ENCODE assay signal across 21 mouse cellular contexts in the genomic region with DNA sequence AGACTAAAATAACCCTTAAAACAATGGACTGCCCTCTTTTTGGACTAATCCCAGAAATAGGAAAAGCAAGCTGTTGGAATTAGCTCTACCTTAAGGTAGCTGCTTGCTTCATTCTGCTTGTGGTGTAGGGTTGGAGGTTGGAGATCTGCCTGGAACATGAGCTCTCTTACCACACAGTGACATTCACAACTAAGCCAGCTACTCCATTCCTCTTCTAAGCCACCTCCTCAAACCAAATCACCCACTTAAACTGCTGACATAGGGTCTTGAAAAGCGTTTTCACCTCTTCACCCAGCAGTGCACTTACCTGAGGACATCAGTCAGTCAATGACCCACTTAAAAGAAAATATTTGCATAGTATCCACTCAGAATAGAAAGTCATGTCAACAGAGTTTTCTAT.
DNase-seq lines count a peak whose midpoint lies in the region; ATAC-seq lines count a peak whose summit lies in the region.
"Had no signal": no experiment of that assay in that cellular context is flagged by ENCODE, and none has a peak within 500 bp of the region (broad histone marks: within the 10 kb centered on the region; RNA-seq: fewer than 3 reads in every experiment).

No protein-coding gene starts in this region.

- no peak overlapping the region for H3K9ac ChIP-seq in lung, embryonic 16.5 days (ENCODE audit: low read length)
- H3K9ac ChIP-seq in liver, embryonic 12.5 days, result no peak overlapping the region
- no peak overlapping the region for H3K9ac ChIP-seq in forebrain, embryonic 12.5 days
- H3K9ac ChIP-seq: heart, embryonic 15.5 days; hindbrain, embryonic 13.5 days had no signal

- H3K4me2 ChIP-seq in lung, embryonic 16.5 days (ENCODE audit: low read depth, low read length), result no peak overlapping the region
- no peak overlapping the region for H3K4me2 ChIP-seq in liver, embryonic 12.5 days
- no peak overlapping the region for H3K4me2 ChIP-seq in forebrain, embryonic 12.5 days
- H3K4me2 ChIP-seq: heart, embryonic 11.5 days; heart, embryonic 15.5 days; hindbrain, embryonic 13.5 days had no signal

- no peaks in the 10 kb centered on the region for H3K36me3 ChIP-seq in lung, embryonic 16.5 days (ENCODE audit: control insufficient read depth, insufficient read depth, low read length)
- no peaks in the 10 kb centered on the region for H3K36me3 ChIP-seq in liver, embryonic 12.5 days
- no peaks in the 10 kb centered on the region for H3K36me3 ChIP-seq in forebrain, embryonic 12.5 days (replicated peaks)
- H3K36me3 ChIP-seq: heart, embryonic 15.5 days; hindbrain, embryonic 13.5 days had no signal

- H3K9me3 ChIP-seq in lung, embryonic 16.5 days (ENCODE audit: control insufficient read depth, low read length), result no peaks in the 10 kb centered on the region
- H3K9me3 ChIP-seq in liver, embryonic 12.5 days (replicated peaks), result no peaks in the 10 kb centered on the region
- H3K9me3 ChIP-seq in forebrain, embryonic 12.5 days, result no peaks in the 10 kb centered on the region
- H3K9me3 ChIP-seq: heart, embryonic 15.5 days; hindbrain, embryonic 13.5 days had no signal

- H3K27me3 ChIP-seq in lung, embryonic 16.5 days (ENCODE audit: control insufficient read depth, insufficient read depth, low read depth, low read length), result no peaks in the 10 kb centered on the region
- no peaks in the 10 kb centered on the region for H3K27me3 ChIP-seq in liver, embryonic 12.5 days (replicated peaks)
- no peaks in the 10 kb centered on the region for H3K27me3 ChIP-seq in forebrain, embryonic 12.5 days
- H3K27me3 ChIP-seq: heart, embryonic 15.5 days; hindbrain, embryonic 13.5 days had no signal

- peaks cover 9% of the 10 kb centered on the region for H3K4me1 ChIP-seq in lung, embryonic 16.5 days (replicated peaks; ENCODE audit: control insufficient read depth, insufficient read depth, low read length)
- H3K4me1 ChIP-seq in liver, embryonic 12.5 days, result no peaks in the 10 kb centered on the region
- H3K4me1 ChIP-seq in forebrain, embryonic 12.5 days, result peaks cover 4% of the 10 kb centered on the region; the same call in 1 of the 2 replicates
- H3K4me1 ChIP-seq: heart, embryonic 15.5 days had no signal

- H3K4me3 ChIP-seq in lung, embryonic 16.5 days (ENCODE audit: low read length), result no peak overlapping the region
- no peak overlapping the region for H3K4me3 ChIP-seq in liver, embryonic 12.5 days
- no peak overlapping the region for H3K4me3 ChIP-seq in forebrain, embryonic 12.5 days (replicated peaks)
- H3K4me3 ChIP-seq: heart, adult 2 months; heart, embryonic 15.5 days; hindbrain, embryonic 13.5 days had no signal

- DNase-seq in frontal cortex, adult 2 months (ENCODE audit: extremely low spot score in 1 of 2, low spot score in 1 of 2), result no peak
- DNase-seq in brain, adult 2 months (ENCODE audit: low read depth, low spot score), result peak; percentile 25
- peak; percentile 61 for DNase-seq in lung, postnatal 25 days (ENCODE audit: low spot score)
- no peak for DNase-seq in kidney, adult 11 months
- DNase-seq: adrenal gland, adult 8-10 months; adrenal gland, postnatal 36 days; cerebellum, adult 11-12 months; cerebellum, adult 9-10 months; cerebellum, postnatal 25 days; gastrocnemius, postnatal 14 days; heart, adult 2 months; heart, postnatal 14 days had no signal

- WGBS in lung, embryonic 16.5 days, result 36% methylated on average over 1 of the region's 1 CpGs
- WGBS in liver, embryonic 12.5 days (ENCODE audit: insufficient replicate concordance), result 43% methylated on average over 1 of the region's 1 CpGs
- WGBS in forebrain, embryonic 12.5 days, result 56% methylated on average over 1 of the region's 1 CpGs

- no peak overlapping the region for H3K27ac ChIP-seq in lung, embryonic 16.5 days (ENCODE audit: low read length)
- no peak overlapping the region for H3K27ac ChIP-seq in liver, embryonic 12.5 days
- no peak overlapping the region for H3K27ac ChIP-seq in forebrain, embryonic 12.5 days
- H3K27ac ChIP-seq: heart, adult 2 months; heart, embryonic 15.5 days; hindbrain, embryonic 13.5 days; hindbrain, postnatal 0 days had no signal

- ATAC-seq in frontal cortex, adult (ENCODE audit: low TSS enrichment), result peak; percentile 62; the same call in 1 of the 2 replicates
- ATAC-seq in lung, embryonic 16.5 days (ENCODE audit: low read depth), result peak; percentile 80
- no peak for ATAC-seq in liver, embryonic 12.5 days
- no peak for ATAC-seq in forebrain, embryonic 12.5 days (ENCODE audit: low FRiP score)
- ATAC-seq: forebrain, embryonic 14.5 days; hindbrain, postnatal 0 days had no signal

Comparison
In these comparisons a context has a peak if more than half of its experiments do, and no peak if none do; other contexts are left out.
1. ATAC-seq: peak in frontal cortex, adult (single experiment) and lung, embryonic 16.5 days (single experiment); none in liver, embryonic 12.5 days (single experiment) and forebrain, embryonic 12.5 days (single experiment).
2. DNase-seq: peak in brain, adult 2 months (single experiment) and lung, postnatal 25 days (single experiment); none in frontal cortex, adult 2 months (0 of 2) and kidney, adult 11 months (single experiment).